Mouse (Mus musculus): ENCODE measurements around the gene Ndufaf4. TPM values are rescaled to one million over a fixed set of nuclear protein-coding genes. Genes with fewer than 3 reads are reported as not detected.

The Ndufaf4 gene
- polyA plus RNA-seq, 1 experiment from 2014 or later: 51.9 TPM

DNA sequence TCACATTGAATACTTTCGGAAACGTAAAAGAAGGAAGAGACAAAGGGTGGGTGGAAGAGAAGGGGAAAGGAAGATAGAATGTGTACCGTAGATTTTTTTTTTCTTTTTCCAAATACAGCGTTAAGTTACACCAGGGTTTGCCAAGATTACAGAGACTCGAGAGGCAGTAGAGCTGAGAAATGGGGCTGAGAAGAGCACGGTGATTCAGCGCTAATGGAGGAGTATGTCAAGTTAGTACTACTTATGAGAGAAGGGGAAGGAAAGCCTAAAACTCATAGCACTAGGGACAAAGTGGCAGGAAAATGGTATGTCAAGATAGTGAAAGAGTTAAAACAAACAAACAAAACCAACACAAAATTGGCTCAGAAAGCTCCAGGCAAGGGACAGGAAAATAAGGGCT, 532 bp upstream of the Ndufaf4 start:
- Histone ChIP-seq H3K4me1 (ENCODE audit: control insufficient read depth, insufficient read depth, low read length) (peaks cover 5% of the 10 kb centered on the region), H3K36me3 (ENCODE audit: control insufficient read depth, insufficient read depth, low read length) (peaks cover 13% of the 10 kb centered on the region), H3K4me3 (ENCODE audit: low read depth, low read length) (peak overlapping the region; percentile 68), H3K27ac (replicated peaks; ENCODE audit: low read depth, low read length) (no peak overlapping the region), H3K9ac (ENCODE audit: low read depth, low read length) (peak overlapping the region; percentile 28; the same call in 1 of the 2 replicates), H3K27me3 (replicated peaks; ENCODE audit: control insufficient read depth, insufficient read depth, low read length) (no peaks in the 10 kb centered on the region), H3K4me2 (ENCODE audit: low read depth, low read length) (peak overlapping the region; percentile 71), H3K9me3 (ENCODE audit: control insufficient read depth, low read length) (no peaks in the 10 kb centered on the region)
- WGBS: 19% methylated on average over 7 of the region's 7 CpGs
- ATAC-seq (ENCODE audit: low read depth): 0 out of 2 replicates have a peak, but pooled peaks have one; percentile 13
- no peak for DNase-seq (ENCODE audit: low spot score)

DNA sequence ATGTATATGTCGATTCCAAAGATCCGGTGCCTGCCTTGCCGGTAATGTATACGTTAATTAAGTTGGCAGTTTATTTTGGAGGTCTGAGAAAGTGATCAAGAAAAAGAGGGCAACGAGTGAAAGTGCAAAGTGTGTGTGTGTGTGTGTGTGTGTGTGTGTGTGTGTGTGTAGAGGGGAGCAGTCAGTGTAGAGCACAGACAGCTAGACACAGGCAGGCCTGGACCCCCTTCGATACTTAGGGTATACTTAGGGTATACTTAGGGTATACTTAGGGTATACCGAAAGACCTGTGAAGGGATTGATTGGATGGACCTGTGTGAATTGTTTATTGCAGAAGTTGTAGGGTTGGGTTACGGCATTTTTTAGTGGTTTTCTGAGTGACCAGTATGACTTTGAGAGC, 753 bp downstream of the Ndufaf4 start:
- H3K27ac ChIP-seq (replicated peaks; ENCODE audit: low read depth, low read length): no peak overlapping the region
- ATAC-seq (ENCODE audit: low read depth) (no peak), DNase-seq (ENCODE audit: low spot score) (no peak)
- H3K9me3 ChIP-seq (ENCODE audit: control insufficient read depth, low read length): no peaks in the 10 kb centered on the region
- H3K4me3 ChIP-seq (ENCODE audit: low read depth, low read length): peak overlapping the region; percentile 68
- 22% methylated on average over 8 of the region's 8 CpGs for WGBS
- H3K4me2 ChIP-seq (ENCODE audit: low read depth, low read length): peak overlapping the region; percentile 71
- peak overlapping the region; percentile 71 for H3K9ac ChIP-seq (ENCODE audit: low read depth, low read length)
- H3K27me3 ChIP-seq (replicated peaks; ENCODE audit: control insufficient read depth, insufficient read depth, low read length): no peaks in the 10 kb centered on the region
- H3K4me1 ChIP-seq (ENCODE audit: control insufficient read depth, insufficient read depth, low read length): peaks cover 5% of the 10 kb centered on the region
- H3K36me3 ChIP-seq (ENCODE audit: control insufficient read depth, insufficient read depth, low read length): peaks cover 24% of the 10 kb centered on the region

DNA sequence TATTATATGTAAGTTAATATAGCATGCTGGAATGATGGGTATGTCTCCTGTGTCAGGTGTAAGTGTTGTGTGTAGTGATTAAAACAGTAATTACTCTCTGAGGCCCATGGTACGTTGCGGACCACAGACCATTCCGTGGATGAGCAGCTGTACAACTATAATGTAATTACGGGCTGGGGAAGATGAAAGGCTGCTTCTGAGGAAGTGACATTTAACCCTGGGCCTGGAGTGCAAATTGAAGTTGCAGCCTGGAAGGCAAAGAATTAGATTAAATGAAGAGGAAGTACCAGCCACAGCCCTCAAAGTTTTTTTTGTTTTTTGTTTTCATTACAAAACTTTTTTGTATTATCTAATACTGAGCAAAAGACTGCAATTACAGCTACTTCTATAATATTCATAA, 1.3 kb downstream of the Ndufaf4 start:
- Histone ChIP-seq H3K27ac (replicated peaks; ENCODE audit: low read depth, low read length) (no peak overlapping the region), H3K9me3 (ENCODE audit: control insufficient read depth, low read length) (no peaks in the 10 kb centered on the region), H3K36me3 (ENCODE audit: control insufficient read depth, insufficient read depth, low read length) (peaks cover 24% of the 10 kb centered on the region), H3K4me3 (ENCODE audit: low read depth, low read length) (peak overlapping the region; percentile 68), H3K9ac (ENCODE audit: low read depth, low read length) (peak overlapping the region; percentile 71), H3K4me1 (ENCODE audit: control insufficient read depth, insufficient read depth, low read length) (peaks cover 5% of the 10 kb centered on the region), H3K27me3 (replicated peaks; ENCODE audit: control insufficient read depth, insufficient read depth, low read length) (no peaks in the 10 kb centered on the region), H3K4me2 (ENCODE audit: low read depth, low read length) (peak overlapping the region; percentile 71)
- DNase-seq (ENCODE audit: low spot score) (peak; percentile 14), ATAC-seq (ENCODE audit: low read depth) (no peak)
- WGBS: 17% methylated on average over 4 of the region's 4 CpGs

DNA sequence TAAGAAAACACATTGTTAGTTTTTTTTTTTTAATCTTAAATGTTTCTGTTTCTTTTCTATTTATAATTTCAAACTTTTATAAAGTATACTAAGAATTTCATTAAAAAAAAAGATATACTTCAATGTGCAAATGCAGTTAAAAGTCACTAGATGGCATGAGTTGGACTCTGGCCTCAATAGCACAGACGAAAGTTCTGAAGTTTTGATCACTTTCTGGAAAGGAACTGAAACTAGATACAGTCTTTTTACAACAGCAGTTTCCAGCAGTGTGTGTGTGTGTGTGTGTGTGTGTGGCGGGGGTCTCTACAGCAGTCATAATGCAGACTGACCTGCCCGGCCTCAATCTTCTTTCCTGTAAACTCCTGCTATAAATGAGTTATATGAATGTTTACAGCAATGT, 9.9 kb downstream of the Ndufaf4 start:
- WGBS: 52% methylated on average over 3 of the region's 3 CpGs
- H3K9me3 ChIP-seq (ENCODE audit: control insufficient read depth, low read length): no peaks in the 10 kb centered on the region
- peaks cover 8% of the 10 kb centered on the region for H3K36me3 ChIP-seq (ENCODE audit: control insufficient read depth, insufficient read depth, low read length)
- H3K4me2 ChIP-seq (ENCODE audit: low read depth, low read length): no peak overlapping the region
- peak; percentile 66 for DNase-seq (ENCODE audit: low spot score)
- ATAC-seq (ENCODE audit: low read depth): no peak
- no peak overlapping the region for H3K27ac ChIP-seq (replicated peaks; ENCODE audit: low read depth, low read length)
- H3K27me3 ChIP-seq (replicated peaks; ENCODE audit: control insufficient read depth, insufficient read depth, low read length): no peaks in the 10 kb centered on the region
- H3K9ac ChIP-seq (ENCODE audit: low read depth, low read length): no peak overlapping the region
- no peak overlapping the region for H3K4me3 ChIP-seq (ENCODE audit: low read depth, low read length)
- H3K4me1 ChIP-seq (ENCODE audit: control insufficient read depth, insufficient read depth, low read length): no peaks in the 10 kb centered on the region

- 80% methylated on average over 2 of the region's 2 CpGs for WGBS
- no peak overlapping the region for H3K27ac ChIP-seq (replicated peaks; ENCODE audit: low read depth, low read length)
Measured at GRCm38 (mm10) chr4:24915631-24916030, 17.7 kb downstream of the Ndufaf4 start.

DNA sequence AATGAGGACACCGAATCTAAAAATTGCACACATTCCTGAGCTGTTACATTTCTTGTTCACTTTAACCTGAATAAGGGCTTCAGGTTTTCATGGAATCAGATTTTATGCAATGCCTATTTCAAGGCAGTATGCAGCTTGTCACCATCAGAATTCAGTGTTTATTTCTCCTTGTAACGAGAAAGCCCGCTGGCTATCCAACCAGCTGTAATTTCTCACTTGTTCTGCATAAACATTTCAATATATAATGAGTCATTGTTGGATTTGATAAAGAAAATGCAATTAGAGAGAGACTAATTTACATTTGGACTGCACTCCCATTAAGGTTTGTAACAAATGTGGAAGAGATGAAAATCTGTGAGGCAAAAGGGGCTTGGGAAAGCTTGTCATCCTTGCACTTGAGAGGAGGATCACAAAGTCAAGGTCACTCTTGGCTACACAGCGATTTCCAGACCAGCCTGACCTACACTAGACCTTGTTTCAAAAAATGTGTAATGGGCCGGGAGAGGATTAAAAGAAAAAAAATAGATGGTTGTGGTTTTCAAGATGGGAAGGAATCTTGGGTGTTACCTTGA, 22.2 kb downstream of the Ndufaf4 start:
- no peak overlapping the region for H3K9ac ChIP-seq (ENCODE audit: low read depth, low read length)
- H3K9me3 ChIP-seq (ENCODE audit: control insufficient read depth, low read length): no peaks in the 10 kb centered on the region
- no peak overlapping the region for H3K27ac ChIP-seq (replicated peaks; ENCODE audit: low read depth, low read length)
- no peaks in the 10 kb centered on the region for H3K36me3 ChIP-seq (ENCODE audit: control insufficient read depth, insufficient read depth, low read length)
- no peak overlapping the region for H3K4me3 ChIP-seq (ENCODE audit: low read depth, low read length)
- 71% methylated on average over 5 of the region's 5 CpGs for WGBS
- no peak for ATAC-seq (ENCODE audit: low read depth)
- H3K4me1 ChIP-seq (ENCODE audit: control insufficient read depth, insufficient read depth, low read length): no peaks in the 10 kb centered on the region
- no peak for DNase-seq (ENCODE audit: low spot score)
- H3K27me3 ChIP-seq (replicated peaks; ENCODE audit: control insufficient read depth, insufficient read depth, low read length): no peaks in the 10 kb centered on the region
- no peak overlapping the region for H3K4me2 ChIP-seq (ENCODE audit: low read depth, low read length)

More at GRCm38 (mm10) chr4:24915631-24916030, 17.7 kb downstream of the Ndufaf4 start:
- no peak overlapping the region for H3K9ac ChIP-seq (ENCODE audit: low read depth, low read length)
- no peak overlapping the region for H3K4me2 ChIP-seq (ENCODE audit: low read depth, low read length)
- no peaks in the 10 kb centered on the region for H3K36me3 ChIP-seq (ENCODE audit: control insufficient read depth, insufficient read depth, low read length)
- ATAC-seq (ENCODE audit: low read depth): peak; percentile 41; the same call in 1 of the 2 replicates
- DNase-seq (ENCODE audit: low spot score): peak; percentile 50
- H3K4me1 ChIP-seq (ENCODE audit: control insufficient read depth, insufficient read depth, low read length): no peaks in the 10 kb centered on the region
- H3K27me3 ChIP-seq (replicated peaks; ENCODE audit: control insufficient read depth, insufficient read depth, low read length): no peaks in the 10 kb centered on the region
- no peak overlapping the region for H3K4me3 ChIP-seq (ENCODE audit: low read depth, low read length)
- no peaks in the 10 kb centered on the region for H3K9me3 ChIP-seq (ENCODE audit: control insufficient read depth, low read length)

GRCm38 (mm10) chr4:24924726-24925125, 26.8 kb downstream of the Ndufaf4 start:
- WGBS: 67% methylated on average over 2 of the region's 2 CpGs

DNA sequence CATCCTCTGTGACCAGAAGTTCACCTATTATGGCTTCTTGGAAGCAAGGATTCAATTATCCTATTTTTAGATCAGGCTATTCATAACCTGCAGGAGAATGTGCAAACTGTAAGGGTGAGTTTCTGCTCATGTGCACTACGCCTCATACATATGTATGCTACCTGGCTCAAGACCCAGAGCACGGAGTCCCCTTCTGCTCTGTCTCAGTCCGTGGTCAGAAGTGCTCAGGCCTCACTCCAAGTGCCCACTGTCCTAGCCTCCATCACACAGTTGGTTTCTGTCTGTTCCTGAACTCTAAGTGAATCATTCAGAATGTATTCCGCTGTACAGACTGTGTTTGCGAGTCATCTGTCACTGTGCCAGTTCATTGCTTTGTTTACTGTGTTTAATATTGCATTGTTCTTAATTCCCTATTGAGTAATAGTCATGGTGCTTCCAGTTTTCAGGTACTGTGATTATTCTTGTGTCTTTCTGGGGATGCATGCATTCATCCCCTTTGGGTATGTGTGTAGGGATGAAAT, 30.4 kb downstream of the Ndufaf4 start:
- WGBS: 88% methylated on average over 5 of the region's 5 CpGs
- ATAC-seq (ENCODE audit: low read depth): no peak

More at GRCm38 (mm10) chr4:24924726-24925125, 26.8 kb downstream of the Ndufaf4 start:
- DNase-seq (ENCODE audit: low spot score) (no peak), ATAC-seq (ENCODE audit: low read depth) (no peak)
- H3K27ac ChIP-seq (replicated peaks; ENCODE audit: low read depth, low read length): no peak overlapping the region
- no peaks in the 10 kb centered on the region for H3K9me3 ChIP-seq (ENCODE audit: control insufficient read depth, low read length)
- no peak overlapping the region for H3K4me2 ChIP-seq (ENCODE audit: low read depth, low read length)
- no peaks in the 10 kb centered on the region for H3K36me3 ChIP-seq (ENCODE audit: control insufficient read depth, insufficient read depth, low read length)
- H3K4me3 ChIP-seq (ENCODE audit: low read depth, low read length): no peak overlapping the region
- H3K4me1 ChIP-seq (ENCODE audit: control insufficient read depth, insufficient read depth, low read length): no peaks in the 10 kb centered on the region
- no peaks in the 10 kb centered on the region for H3K27me3 ChIP-seq (replicated peaks; ENCODE audit: control insufficient read depth, insufficient read depth, low read length)
- H3K9ac ChIP-seq (ENCODE audit: low read depth, low read length): no peak overlapping the region

DNA sequence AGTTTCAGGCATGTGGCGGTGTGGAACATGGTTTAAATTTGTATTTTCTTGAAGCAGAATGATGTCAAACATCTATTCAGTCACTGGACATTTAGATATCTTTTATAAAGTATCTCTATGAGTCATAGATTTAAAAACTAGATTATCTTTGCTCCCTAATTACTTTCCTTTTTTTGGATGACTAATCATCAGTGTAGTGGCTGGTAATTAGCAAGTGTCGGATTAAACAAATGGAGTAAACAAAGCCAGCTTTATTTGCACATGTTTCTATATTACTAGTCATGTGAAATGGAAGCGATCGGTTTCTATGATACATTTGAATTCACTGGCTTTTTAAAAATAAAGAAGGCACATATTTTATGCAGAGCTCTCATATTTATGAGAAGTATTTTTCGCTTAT, 31.0 kb downstream of the Ndufaf4 start:
- no peak for DNase-seq (ENCODE audit: low spot score)
- WGBS: 86% methylated on average over 5 of the region's 5 CpGs
- no peaks in the 10 kb centered on the region for H3K27me3 ChIP-seq (replicated peaks; ENCODE audit: control insufficient read depth, insufficient read depth, low read length)
- no peak overlapping the region for H3K9ac ChIP-seq (ENCODE audit: low read depth, low read length)
- no peaks in the 10 kb centered on the region for H3K36me3 ChIP-seq (ENCODE audit: control insufficient read depth, insufficient read depth, low read length)
- no peak overlapping the region for H3K27ac ChIP-seq (replicated peaks; ENCODE audit: low read depth, low read length)
- H3K4me1 ChIP-seq (ENCODE audit: control insufficient read depth, insufficient read depth, low read length): no peaks in the 10 kb centered on the region
- no peak overlapping the region for H3K4me3 ChIP-seq (ENCODE audit: low read depth, low read length)
- H3K4me2 ChIP-seq (ENCODE audit: low read depth, low read length): no peak overlapping the region
- no peak for ATAC-seq (ENCODE audit: low read depth)
- H3K9me3 ChIP-seq (ENCODE audit: control insufficient read depth, low read length): no peaks in the 10 kb centered on the region

More for the DNA sequence above, 30.4 kb downstream of the Ndufaf4 start:
- Histone ChIP-seq H3K36me3 (ENCODE audit: control insufficient read depth, insufficient read depth, low read length) (no peaks in the 10 kb centered on the region), H3K27ac (replicated peaks; ENCODE audit: low read depth, low read length) (no peak overlapping the region), H3K9me3 (ENCODE audit: control insufficient read depth, low read length) (no peaks in the 10 kb centered on the region), H3K9ac (ENCODE audit: low read depth, low read length) (no peak overlapping the region), H3K4me3 (ENCODE audit: low read depth, low read length) (no peak overlapping the region), H3K4me1 (ENCODE audit: control insufficient read depth, insufficient read depth, low read length) (no peaks in the 10 kb centered on the region), H3K27me3 (replicated peaks; ENCODE audit: control insufficient read depth, insufficient read depth, low read length) (no peaks in the 10 kb centered on the region), H3K4me2 (ENCODE audit: low read depth, low read length) (no peak overlapping the region)
- DNase-seq (ENCODE audit: low spot score): no peak
